Mouse (Mus musculus): Measurements from ENCODE around the gene Ngdn. TPM values are rescaled to one million over a fixed set of nuclear protein-coding genes. Genes with fewer than 3 reads are reported as not detected.
"Not testable (repeated sequence)": the region's sequence is repeated elsewhere in the genome, so short reads cannot be mapped to it uniquely, and the experiment has no call there.

The Ngdn gene
- polyA plus RNA-seq, 1 experiment from 2014 or later: 43.1 TPM

- not testable (repeated sequence) for H3K27ac ChIP-seq; H3K9ac ChIP-seq; H3K4me2 ChIP-seq (replicated peaks); H3K36me3 ChIP-seq (replicated peaks; ENCODE audit: control insufficient read depth, insufficient read depth); DNase-seq (ENCODE audit: low spot score); H3K27me3 ChIP-seq (ENCODE audit: control insufficient read depth, insufficient read depth, low read length); H3K4me3 ChIP-seq (replicated peaks; ENCODE audit: low read length); ATAC-seq (ENCODE audit: low FRiP score); H3K9me3 ChIP-seq (ENCODE audit: control insufficient read depth, low read length); H3K4me1 ChIP-seq (replicated peaks; ENCODE audit: control insufficient read depth, insufficient read depth, low read length)
- WGBS: 83% methylated on average over 1 of the region's 2 CpGs
Observed at GRCm38 (mm10) chr14:55043694-55044093, 28.4 kb downstream of the Ngdn start.

GRCm38 (mm10) chr14:55047971-55048531 lies 32.8 kb downstream of the Ngdn start:
- no peaks in the 10 kb centered on the region for H3K36me3 ChIP-seq (replicated peaks; ENCODE audit: control insufficient read depth, insufficient read depth)
- ATAC-seq (ENCODE audit: low FRiP score) (no peak), DNase-seq (ENCODE audit: low spot score) (no peak)

DNA sequence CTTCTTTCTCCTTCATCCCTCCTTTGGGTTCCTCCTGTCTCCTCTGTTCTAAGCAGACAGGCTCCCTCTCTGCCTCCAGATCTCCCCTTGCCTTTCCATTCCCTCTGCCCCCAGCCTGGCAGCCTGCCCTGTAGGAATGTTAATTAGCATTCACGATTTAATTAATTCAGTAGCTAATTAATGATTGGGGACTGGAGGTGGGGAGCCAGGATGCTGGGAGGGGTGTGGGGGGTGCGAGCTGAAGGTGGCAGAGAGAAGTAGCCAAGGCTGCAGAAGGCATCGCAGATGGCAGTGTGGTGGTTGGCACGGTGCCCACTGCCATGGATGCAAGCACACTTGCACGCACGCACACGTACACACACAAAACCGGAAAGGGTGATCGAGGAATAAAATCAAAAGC lies 37.2 kb downstream of the Ngdn start:
- H3K9me3 ChIP-seq (ENCODE audit: control insufficient read depth, low read length): no peaks in the 10 kb centered on the region
- ATAC-seq (ENCODE audit: low FRiP score) (peak; percentile 55), DNase-seq (ENCODE audit: low spot score) (peak; percentile 84)
- H3K4me1 ChIP-seq (replicated peaks; ENCODE audit: control insufficient read depth, insufficient read depth, low read length): peaks cover 27% of the 10 kb centered on the region
- no peaks in the 10 kb centered on the region for H3K27me3 ChIP-seq (ENCODE audit: control insufficient read depth, insufficient read depth, low read length)
- H3K27ac ChIP-seq: peak overlapping the region; percentile 96
- H3K4me3 ChIP-seq (replicated peaks; ENCODE audit: low read length): no peak overlapping the region
- H3K9ac ChIP-seq: no peak overlapping the region
- WGBS: 35% methylated on average over 9 of the region's 9 CpGs
- H3K4me2 ChIP-seq (replicated peaks): peak overlapping the region; percentile 54
- no peaks in the 10 kb centered on the region for H3K36me3 ChIP-seq (replicated peaks; ENCODE audit: control insufficient read depth, insufficient read depth)

More at GRCm38 (mm10) chr14:55047971-55048531, 32.8 kb downstream of the Ngdn start:
- Histone ChIP-seq H3K27ac (no peak overlapping the region), H3K9me3 (ENCODE audit: control insufficient read depth, low read length) (no peaks in the 10 kb centered on the region), H3K9ac (no peak overlapping the region), H3K4me3 (replicated peaks; ENCODE audit: low read length) (no peak overlapping the region), H3K4me1 (replicated peaks; ENCODE audit: control insufficient read depth, insufficient read depth, low read length) (peaks cover 7% of the 10 kb centered on the region; the same call in 1 of the 2 replicates), H3K4me2 (replicated peaks) (no peak overlapping the region), H3K27me3 (ENCODE audit: control insufficient read depth, insufficient read depth, low read length) (no peaks in the 10 kb centered on the region)
- 84% methylated on average over 2 of the region's 2 CpGs for WGBS

DNA sequence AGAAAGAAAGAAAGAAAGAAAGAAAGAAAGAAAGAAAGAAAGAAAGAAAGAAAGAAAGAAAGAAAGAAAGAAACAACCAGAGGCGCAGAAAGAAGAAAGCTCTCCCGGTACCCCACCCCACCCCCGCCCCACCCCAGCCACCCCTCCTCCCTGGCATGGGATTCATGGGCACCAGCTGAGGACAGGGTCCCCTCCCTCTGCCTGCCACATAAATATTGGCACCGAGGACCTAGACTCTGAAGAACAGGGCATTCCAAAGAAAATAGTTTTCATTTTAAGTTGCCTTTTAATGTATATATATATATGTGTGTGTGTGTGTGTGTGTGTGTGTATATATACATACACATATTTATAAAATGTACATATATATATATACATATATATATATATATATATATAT lies 37.8 kb downstream of the Ngdn start:
- H3K9me3 ChIP-seq (ENCODE audit: control insufficient read depth, low read length): no peaks in the 10 kb centered on the region
- peak overlapping the region; percentile 54 for H3K4me2 ChIP-seq (replicated peaks)
- 0 out of 2 replicates have a peak overlapping the region, but pooled peaks have one; percentile 33 for H3K4me3 ChIP-seq (replicated peaks; ENCODE audit: low read length)
- ATAC-seq (ENCODE audit: low FRiP score) (no peak), DNase-seq (ENCODE audit: low spot score) (no peak)
- H3K27ac ChIP-seq: peak overlapping the region; percentile 96
- 0 out of 2 replicates have a peak, but pooled peaks cover 3% of the 10 kb centered on the region for H3K36me3 ChIP-seq (replicated peaks; ENCODE audit: control insufficient read depth, insufficient read depth)
- peaks cover 29% of the 10 kb centered on the region for H3K4me1 ChIP-seq (replicated peaks; ENCODE audit: control insufficient read depth, insufficient read depth, low read length)
- H3K27me3 ChIP-seq (ENCODE audit: control insufficient read depth, insufficient read depth, low read length): no peaks in the 10 kb centered on the region
- WGBS: 47% methylated on average over 4 of the region's 4 CpGs
- no peak overlapping the region for H3K9ac ChIP-seq

- WGBS: 56% methylated on average over 17 of the region's 17 CpGs
- peak overlapping the region; percentile 54 for H3K4me2 ChIP-seq (replicated peaks)
- peak overlapping the region; percentile 33 for H3K4me3 ChIP-seq (replicated peaks; ENCODE audit: low read length)
- peaks cover 29% of the 10 kb centered on the region for H3K4me1 ChIP-seq (replicated peaks; ENCODE audit: control insufficient read depth, insufficient read depth, low read length)
- peak; percentile 82 for ATAC-seq (ENCODE audit: low FRiP score)
- no peaks in the 10 kb centered on the region for H3K9me3 ChIP-seq (ENCODE audit: control insufficient read depth, low read length)
- H3K36me3 ChIP-seq (replicated peaks; ENCODE audit: control insufficient read depth, insufficient read depth): 0 out of 2 replicates have a peak, but pooled peaks cover 3% of the 10 kb centered on the region
- H3K27ac ChIP-seq: peak overlapping the region; percentile 96
- DNase-seq (ENCODE audit: low spot score): peak; percentile 77
- H3K9ac ChIP-seq: peak overlapping the region; percentile 57
- H3K27me3 ChIP-seq (ENCODE audit: control insufficient read depth, insufficient read depth, low read length): no peaks in the 10 kb centered on the region
Observed at GRCm38 (mm10) chr14:55053708-55054190, 38.5 kb downstream of the Ngdn start.

GRCm38 (mm10) chr14:55054191-55054749 lies 39.0 kb downstream of the Ngdn start:
- no peaks in the 10 kb centered on the region for H3K9me3 ChIP-seq (ENCODE audit: control insufficient read depth, low read length)
- H3K4me1 ChIP-seq (replicated peaks; ENCODE audit: control insufficient read depth, insufficient read depth, low read length): peaks cover 29% of the 10 kb centered on the region
- peak overlapping the region; percentile 54 for H3K4me2 ChIP-seq (replicated peaks)
- no peaks in the 10 kb centered on the region for H3K27me3 ChIP-seq (ENCODE audit: control insufficient read depth, insufficient read depth, low read length)
- peak overlapping the region; percentile 96 for H3K27ac ChIP-seq
- peaks cover 3% of the 10 kb centered on the region; the same call in 1 of the 2 replicates for H3K36me3 ChIP-seq (replicated peaks; ENCODE audit: control insufficient read depth, insufficient read depth)
- peak overlapping the region; percentile 57 for H3K9ac ChIP-seq
- WGBS: 58% methylated on average over 10 of the region's 10 CpGs
- peak overlapping the region; percentile 33 for H3K4me3 ChIP-seq (replicated peaks; ENCODE audit: low read length)
- DNase-seq (ENCODE audit: low spot score): no peak
- ATAC-seq (ENCODE audit: low FRiP score): peak; percentile 45

DNA sequence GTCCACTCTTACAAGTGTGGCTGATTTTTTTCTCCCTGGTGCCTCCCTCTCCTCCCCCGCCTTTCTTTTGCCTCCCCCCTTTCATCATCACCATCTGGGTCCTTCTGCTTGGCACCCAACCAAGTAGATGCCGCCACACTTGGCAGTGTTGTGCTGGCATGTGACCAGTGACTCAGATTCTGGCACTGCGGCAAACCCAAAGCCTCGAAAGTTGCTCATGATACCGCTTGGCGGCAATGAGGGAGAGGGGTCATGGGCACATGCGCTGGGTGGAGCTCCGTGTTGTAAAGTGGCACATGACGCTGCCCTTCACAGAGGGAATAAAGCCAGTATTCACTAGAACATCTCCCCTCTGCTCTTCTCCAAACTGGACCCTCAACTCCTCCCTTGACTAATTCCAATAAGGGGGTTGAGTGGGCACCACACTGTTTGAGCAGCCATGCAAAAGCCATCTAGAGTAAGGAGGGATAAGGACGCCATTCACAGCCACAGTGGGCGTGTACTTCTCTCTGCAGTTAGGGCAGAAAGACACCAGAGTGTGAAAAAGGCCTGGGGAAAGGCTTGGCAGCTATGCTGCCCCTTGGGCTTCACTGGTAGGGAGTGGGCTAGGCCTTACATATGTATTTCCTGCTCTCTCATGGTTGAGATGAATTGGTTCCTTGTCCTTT lies 40.0 kb downstream of the Ngdn start:
- ATAC-seq (ENCODE audit: low FRiP score): peak; percentile 63
- 61% methylated on average over 11 of the region's 11 CpGs for WGBS
- peak; percentile 83 for DNase-seq (ENCODE audit: low spot score)
- H3K4me2 ChIP-seq (replicated peaks): peak overlapping the region; percentile 54
- peak overlapping the region; percentile 96 for H3K27ac ChIP-seq
- H3K4me3 ChIP-seq (replicated peaks; ENCODE audit: low read length): peak overlapping the region; percentile 33
- peak overlapping the region; percentile 57; the same call in 1 of the 2 replicates for H3K9ac ChIP-seq
- H3K4me1 ChIP-seq (replicated peaks; ENCODE audit: control insufficient read depth, insufficient read depth, low read length): peaks cover 29% of the 10 kb centered on the region
- H3K27me3 ChIP-seq (ENCODE audit: control insufficient read depth, insufficient read depth, low read length): no peaks in the 10 kb centered on the region
- H3K9me3 ChIP-seq (ENCODE audit: control insufficient read depth, low read length): no peaks in the 10 kb centered on the region
- H3K36me3 ChIP-seq (replicated peaks; ENCODE audit: control insufficient read depth, insufficient read depth): peaks cover 3% of the 10 kb centered on the region

DNA sequence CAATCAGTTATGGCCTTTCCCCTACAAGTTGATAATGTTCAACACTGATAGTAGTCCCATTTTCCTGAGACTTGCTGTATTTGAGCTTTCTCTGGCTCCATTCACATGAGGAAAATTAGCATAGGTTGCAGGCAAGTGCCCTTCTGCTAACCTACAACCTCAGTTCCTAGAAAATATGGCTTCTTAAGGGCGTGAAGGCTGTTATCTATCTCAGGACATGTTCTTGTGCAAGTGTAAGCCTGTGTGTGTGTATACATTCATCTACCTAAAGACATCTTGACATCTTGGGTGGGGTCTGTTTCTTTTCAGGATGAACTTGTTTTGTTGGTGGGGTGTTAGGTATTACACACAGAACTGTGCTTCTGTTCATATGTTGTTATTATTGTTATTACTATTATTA lies 43.8 kb downstream of the Ngdn start:
- WGBS: 92% methylated on average over 1 of the region's 1 CpGs
- DNase-seq (ENCODE audit: low spot score) (no peak), ATAC-seq (ENCODE audit: low FRiP score) (no peak)
- Histone ChIP-seq H3K27ac (no peak overlapping the region), H3K36me3 (replicated peaks; ENCODE audit: control insufficient read depth, insufficient read depth) (peaks cover 27% of the 10 kb centered on the region), H3K27me3 (ENCODE audit: control insufficient read depth, insufficient read depth, low read length) (no peaks in the 10 kb centered on the region), H3K4me2 (replicated peaks) (peak overlapping the region; percentile 54), H3K9me3 (ENCODE audit: control insufficient read depth, low read length) (no peaks in the 10 kb centered on the region), H3K9ac (no peak overlapping the region), H3K4me3 (replicated peaks; ENCODE audit: low read length) (no peak overlapping the region), H3K4me1 (replicated peaks; ENCODE audit: control insufficient read depth, insufficient read depth, low read length) (peaks cover 33% of the 10 kb centered on the region)

GRCm38 (mm10) chr14:55059931-55060330 lies 44.7 kb downstream of the Ngdn start:
- ATAC-seq (ENCODE audit: low FRiP score): no peak
- Histone ChIP-seq H3K9me3 (ENCODE audit: control insufficient read depth, low read length) (no peaks in the 10 kb centered on the region), H3K4me2 (replicated peaks) (no peak overlapping the region), H3K4me3 (replicated peaks; ENCODE audit: low read length) (no peak overlapping the region), H3K9ac (no peak overlapping the region), H3K27me3 (ENCODE audit: control insufficient read depth, insufficient read depth, low read length) (no peaks in the 10 kb centered on the region), H3K36me3 (replicated peaks; ENCODE audit: control insufficient read depth, insufficient read depth) (peaks cover 36% of the 10 kb centered on the region), H3K4me1 (replicated peaks; ENCODE audit: control insufficient read depth, insufficient read depth, low read length) (peaks cover 26% of the 10 kb centered on the region), H3K27ac (0 out of 2 replicates have a peak overlapping the region, but pooled peaks have one; percentile 36)
- WGBS: 58% methylated on average over 5 of the region's 5 CpGs
- no peak for DNase-seq (ENCODE audit: low spot score)

All from hindbrain, embryonic 14.5 days (tissue).